Mouse (Mus musculus) adrenal gland, adult 8-10 months (tissue): ENCODE data around the gene Tor1aip2. TPM values are rescaled to one million over a fixed set of nuclear protein-coding genes. Genes with fewer than 3 reads are reported as not detected.

Experiments
- DNase-seq: peaks from one replicate; pipeline ENCODE4 v3.0.0; 2022
- total RNA-seq, 4 experiments: library from RNA; stranded (reverse); gene quantifications; 2 replicates each; pipeline ENCODE4 v1.2.4; 2022

The Tor1aip2 gene
- total RNA-seq, 4 experiments from 2014 or later: 116 to 149 (median 129) TPM

DNA sequence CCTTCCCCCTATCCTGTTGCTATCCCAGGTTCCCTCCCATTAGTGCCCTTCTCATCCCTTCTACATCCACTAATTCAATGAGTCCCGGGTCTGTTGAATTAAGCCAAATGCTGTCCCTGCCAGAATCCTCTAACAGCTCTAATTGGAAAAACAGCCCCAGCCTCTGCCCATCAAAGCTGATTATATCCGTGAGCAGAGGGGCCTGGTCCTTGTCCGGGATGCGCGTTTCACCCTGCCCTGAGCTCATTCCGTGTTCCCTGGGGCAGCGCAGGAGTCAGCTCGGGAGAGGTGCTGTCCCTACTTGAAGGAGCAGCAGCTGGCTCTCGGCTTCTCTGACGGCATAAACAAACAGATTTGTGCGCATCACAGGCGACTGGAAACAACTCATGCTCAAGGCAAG is 76.5 kb downstream of the Tor1aip2 start:
- DNase-seq: peak; percentile 41

DNA sequence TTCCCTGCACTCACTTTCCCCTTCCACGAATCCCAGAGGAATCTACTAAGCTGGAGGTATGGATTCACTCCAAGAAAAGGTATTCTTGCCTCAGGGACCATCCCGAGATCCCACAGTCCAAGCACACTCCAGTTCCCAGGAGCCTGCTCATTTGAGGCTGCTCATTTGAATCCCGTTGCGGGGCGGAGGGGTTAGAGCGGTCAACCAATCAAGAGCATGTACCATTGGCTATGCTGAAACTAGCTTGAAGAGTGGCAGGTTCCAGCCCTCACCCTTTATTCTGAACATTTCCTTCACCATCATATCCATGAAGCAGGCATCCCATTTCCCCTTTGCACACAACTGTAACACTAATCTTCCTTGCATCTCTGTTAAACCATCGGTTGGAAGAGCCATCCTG is 76.9 kb downstream of the Tor1aip2 start:
- DNase-seq: no peak

DNA sequence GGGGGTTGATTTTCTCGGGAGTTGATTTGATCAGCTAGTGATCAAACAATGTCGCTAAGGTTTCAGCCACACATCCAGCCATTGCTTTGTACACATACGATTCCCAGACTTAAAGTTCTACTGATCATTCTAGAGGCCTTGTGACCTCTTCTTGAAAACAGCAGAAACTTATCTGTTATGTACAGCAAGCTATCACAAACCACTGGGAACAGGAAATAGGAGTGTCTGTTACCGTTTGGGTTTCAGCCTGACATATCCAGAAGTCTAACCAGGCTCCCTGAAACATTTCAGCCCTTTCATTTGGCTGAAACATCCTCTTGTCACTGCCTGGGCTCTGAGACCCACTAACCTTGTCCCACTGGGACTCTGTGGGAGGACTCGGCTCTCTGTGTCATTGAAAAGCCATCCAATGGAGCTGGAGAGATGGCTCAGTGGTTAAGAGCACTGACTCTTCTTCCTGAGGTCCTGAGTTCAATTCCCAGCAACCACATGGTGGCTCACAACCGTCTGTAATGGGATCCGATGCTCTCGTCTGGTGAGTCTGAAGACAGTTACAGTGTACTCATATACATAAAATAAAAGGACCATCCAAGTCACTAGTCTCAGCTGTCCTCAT is 78.8 kb downstream of the Tor1aip2 start:
- DNase-seq: no peak

DNA sequence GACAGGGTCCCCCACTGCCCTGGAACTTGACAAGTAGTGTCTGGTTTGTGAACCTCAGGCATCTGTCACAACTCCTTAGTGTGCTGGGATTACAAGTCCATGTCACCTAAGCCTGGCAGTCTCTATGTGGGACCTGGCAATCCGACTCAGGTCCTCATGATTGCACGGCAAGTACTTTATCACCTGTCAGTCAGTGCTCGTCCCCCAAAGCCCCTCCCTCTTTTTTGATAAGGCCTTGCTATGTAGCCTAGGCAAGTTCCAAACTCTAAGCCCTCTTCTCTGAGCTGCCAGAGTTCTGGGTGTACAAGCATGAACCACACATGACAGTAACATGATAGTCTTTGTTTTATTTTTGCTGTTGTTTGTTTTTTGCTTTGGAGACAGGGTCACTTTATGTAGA is 81.6 kb downstream of the Tor1aip2 start:
- DNase-seq: no peak

Other genes with a start within 250 kb of the Tor1aip2 start
- gene Qsox1, start 222.5 kb upstream of the Tor1aip2 start, total RNA-seq: 10 to 100 TPM; 55.9 to 95.0 (median 70.2) TPM
- gene Cep350, start 62.1 kb upstream of the Tor1aip2 start, total RNA-seq: 10 to 100 TPM; 29.9 to 44.4 (median 38.4) TPM
- gene Tor1aip1, start 1.1 kb downstream of the Tor1aip2 start, total RNA-seq: 100 to 1,000 TPM in 3 of 4 experiments, 10 to 100 TPM in 1; 100.0 to 113 (median 106) TPM
- 10 to 100 TPM; 10.8 to 21.6 (median 13.5) TPM for gene Fam163a, start 169.6 kb downstream of the Tor1aip2 start, total RNA-seq